Mouse (Mus musculus) hindbrain, embryonic 14.5 days (tissue): ENCODE measurements around the gene Syt2. TPM values are rescaled to one million over a fixed set of nuclear protein-coding genes. Genes with fewer than 3 reads are reported as not detected.

Source experiments
- ATAC-seq: fragments of 200-750 bp; cut with Nextera tagmentation; 2 replicates; pipeline ENCODE4 v1.8.0; 2017; ENCODE audit warnings: moderate number of reproducible peaks, mild to moderate bottlenecking, moderate TSS enrichment, moderate library complexity; ENCODE audit not compliant: low FRiP score
- DNase-seq: peaks from one replicate; pipeline ENCODE4 v3.0.0-alpha.2; 2015; ENCODE audit warnings: low spot score
- H3K27ac ChIP-seq: fragments of 300-500 bp; sonication (generic); 2 replicates; pipeline ENCODE4 v1.5.1; 2014; ENCODE audit warnings: mild to moderate bottlenecking, moderate library complexity
- H3K27me3 ChIP-seq: fragments of 300-500 bp; sonication (generic); 2 replicates; pipeline ENCODE4 v1.6.1; 2014; ENCODE audit warnings: mild to moderate bottlenecking, low read length, mixed read lengths; ENCODE audit not compliant: control insufficient read depth, insufficient read depth
- H3K36me3 ChIP-seq: fragments of 300-500 bp; sonication (generic); replicated peaks from 2 replicates; pipeline ENCODE4 v1.6.1; 2014; ENCODE audit not compliant: control insufficient read depth, insufficient read depth
- H3K4me1 ChIP-seq: fragments of 300-500 bp; sonication (generic); replicated peaks from 2 replicates; pipeline ENCODE4 v1.6.1; 2014; ENCODE audit warnings: antibody characterized with exemption, low read length, mixed read lengths; ENCODE audit not compliant: control insufficient read depth, insufficient read depth
- H3K4me2 ChIP-seq: fragments of 300-500 bp; sonication (generic); replicated peaks from 2 replicates; pipeline ENCODE4 v1.6.1; 2014; ENCODE audit warnings: mild to moderate bottlenecking, moderate library complexity
- H3K4me3 ChIP-seq: fragments of 300-500 bp; sonication (generic); replicated peaks from 2 replicates; pipeline ENCODE4 v1.5.1; 2014; ENCODE audit warnings: mild to moderate bottlenecking, low read length
- H3K9ac ChIP-seq: fragments of 300-500 bp; sonication (generic); 2 replicates; pipeline ENCODE4 v1.6.1; 2014
- H3K9me3 ChIP-seq: fragments of 300-500 bp; sonication (generic); 2 replicates; pipeline ENCODE4 v1.6.1; 2016; ENCODE audit warnings: low read length; ENCODE audit not compliant: control insufficient read depth
- WGBS: fragments of 180-500 bp; shearing (Covaris S2); extraction: QIAGEN DNeasy Blood & Tissue Kit; methylation state at CpG from one replicate; pipeline ENCODE4 v1.1.7; 2014; 5-methylcytosine and 5-hydroxymethylcytosine counted together
- polyA plus RNA-seq: library from polyadenylated mRNA; unstranded; fragments of >200 nt; fragmentation: Nextera tagmentation; extraction: Ambion mirVana; gene quantifications from 2 replicates; pipeline ENCODE4 v1.2.1, GENCODE M21; 2014

Gene Syt2
- polyA plus RNA-seq, 1 experiment from 2014 or later: 10.1 TPM

- Histone ChIP-seq H3K4me2 (no peak overlapping the region), H3K27me3 (peaks cover 14% of the 10 kb centered on the region), H3K27ac (no peak overlapping the region), H3K36me3 (no peaks in the 10 kb centered on the region), H3K4me3 (no peak overlapping the region), H3K4me1 (peaks cover 20% of the 10 kb centered on the region; the same call in 1 of the 2 replicates), H3K9me3 (no peaks in the 10 kb centered on the region), H3K9ac (no peak overlapping the region)
- DNase-seq (no peak), ATAC-seq (no peak)
- WGBS: 88% methylated on average over 3 of the region's 3 CpGs
Measured at GRCm38 (mm10) chr1:134707516-134707915, 61.0 kb downstream of the Syt2 start.

DNA sequence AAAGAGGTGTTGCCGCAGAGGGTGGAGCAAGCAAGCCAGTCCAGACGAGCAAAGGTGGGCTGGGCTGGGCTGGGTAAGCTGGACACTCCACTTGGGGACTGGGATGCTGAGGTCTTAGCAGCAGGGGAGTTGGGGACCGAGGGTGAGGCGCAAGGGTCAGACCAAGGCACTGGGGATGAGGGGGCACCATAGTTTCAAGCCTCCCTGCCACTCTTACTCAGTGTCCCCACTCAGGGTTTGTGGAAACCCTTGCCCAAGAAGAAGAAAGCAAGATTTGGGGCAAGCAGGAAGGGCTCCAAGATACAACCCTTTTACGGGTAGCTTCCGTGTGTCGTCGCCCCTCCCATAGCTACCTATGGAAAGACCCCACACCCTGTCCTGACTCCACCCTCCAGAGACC, 61.8 kb downstream of the Syt2 start:
- Histone ChIP-seq H3K4me1 (peaks cover 21% of the 10 kb centered on the region; the same call in 1 of the 2 replicates), H3K27me3 (peaks cover 14% of the 10 kb centered on the region), H3K4me3 (peak overlapping the region; percentile 49), H3K9ac (peak overlapping the region; percentile 57), H3K4me2 (peak overlapping the region; percentile 92), H3K36me3 (no peaks in the 10 kb centered on the region), H3K27ac (no peak overlapping the region), H3K9me3 (no peaks in the 10 kb centered on the region)
- 0 out of 2 replicates have a peak, but pooled peaks have one; percentile 1 for ATAC-seq
- WGBS: 13% methylated on average over 8 of the region's 8 CpGs
- no peak for DNase-seq

- Histone ChIP-seq H3K36me3 (no peaks in the 10 kb centered on the region), H3K9me3 (no peaks in the 10 kb centered on the region), H3K9ac (peak overlapping the region; percentile 57), H3K27me3 (peaks cover 14% of the 10 kb centered on the region), H3K4me3 (peak overlapping the region; percentile 49), H3K4me1 (peaks cover 28% of the 10 kb centered on the region; the same call in 1 of the 2 replicates), H3K4me2 (peak overlapping the region; percentile 92), H3K27ac (no peak overlapping the region)
- ATAC-seq (peak; percentile 24; the same call in 1 of the 2 replicates), DNase-seq (peak; percentile 70)
- WGBS: under 1% methylated on average over 45 of the region's 46 CpGs
Measured at GRCm38 (mm10) chr1:134708801-134709385, 62.4 kb downstream of the Syt2 start.

DNA sequence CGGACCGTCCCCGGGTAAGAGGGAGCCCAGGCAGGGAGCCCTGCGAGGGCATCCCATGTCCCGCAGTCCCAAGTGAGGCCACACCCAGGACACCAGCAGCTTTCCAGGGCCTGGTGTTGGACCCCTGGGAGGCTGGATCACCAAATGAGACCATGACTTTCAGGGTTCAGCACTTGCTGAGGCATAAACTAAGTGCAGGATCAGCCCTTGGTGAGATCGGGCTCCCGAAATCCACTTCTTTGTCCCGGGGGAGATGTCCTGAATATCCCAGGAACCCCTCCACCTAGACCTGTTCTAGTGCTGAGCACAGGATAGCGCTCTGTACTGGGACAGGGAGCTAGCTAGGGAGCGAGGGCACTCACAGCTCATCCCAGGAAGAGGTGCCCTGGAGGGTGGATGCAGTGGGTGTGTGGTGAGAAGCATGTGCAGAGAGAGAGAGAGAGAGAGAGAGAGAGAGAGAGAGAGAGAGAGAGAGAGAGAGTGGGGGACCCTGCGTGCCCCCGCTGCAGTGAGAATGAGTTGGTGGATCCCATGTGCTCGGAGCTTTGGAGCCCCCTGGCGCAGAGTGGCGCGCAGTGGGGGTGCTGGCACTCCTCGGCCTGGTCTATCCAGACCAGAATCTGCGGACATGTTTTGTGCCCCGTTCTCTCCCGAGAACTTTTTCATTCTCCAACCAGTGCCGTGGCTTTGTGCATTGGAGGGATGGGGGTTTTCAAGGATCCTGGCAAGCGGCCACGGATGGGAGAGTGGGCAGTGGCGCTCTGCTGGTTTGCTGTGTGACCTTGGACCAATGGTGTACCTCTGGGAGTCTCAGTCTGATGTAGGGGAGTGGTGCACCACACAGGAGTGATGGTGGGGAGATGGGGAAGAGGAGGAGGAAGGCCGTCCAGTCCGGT, 63.2 kb downstream of the Syt2 start:
- peak overlapping the region; percentile 57 for H3K9ac ChIP-seq
- H3K27me3 ChIP-seq: peaks cover 14% of the 10 kb centered on the region
- H3K4me3 ChIP-seq: peak overlapping the region; percentile 49
- no peaks in the 10 kb centered on the region for H3K36me3 ChIP-seq
- H3K4me1 ChIP-seq: peaks cover 35% of the 10 kb centered on the region; the same call in 1 of the 2 replicates
- WGBS: 6% methylated on average over 26 of the region's 26 CpGs
- DNase-seq (no peak), ATAC-seq (0 out of 2 replicates have a peak, but pooled peaks have one; percentile 3)
- no peak overlapping the region for H3K27ac ChIP-seq
- H3K9me3 ChIP-seq: no peaks in the 10 kb centered on the region
- peak overlapping the region; percentile 92 for H3K4me2 ChIP-seq

DNA sequence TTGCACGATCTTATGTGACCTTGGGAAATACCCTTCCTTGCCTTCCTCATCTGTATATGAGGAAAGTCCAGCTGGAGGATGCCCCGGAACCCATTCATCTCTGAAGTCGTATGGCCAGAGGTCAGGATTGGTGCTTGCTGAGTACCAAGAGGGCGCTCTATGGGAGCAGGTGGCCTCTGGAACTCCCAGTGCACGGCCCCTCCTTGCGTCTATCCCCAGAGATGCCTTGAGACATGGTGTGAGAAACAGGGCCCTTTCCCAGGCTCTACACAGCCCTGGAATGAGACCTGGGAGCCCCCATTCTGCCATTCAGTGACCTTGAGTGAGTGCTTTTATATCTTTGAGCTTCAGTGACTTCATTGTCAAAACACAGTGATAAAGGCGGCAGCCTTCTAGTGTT, 64.6 kb downstream of the Syt2 start:
- Histone ChIP-seq H3K27me3 (peaks cover 14% of the 10 kb centered on the region), H3K27ac (no peak overlapping the region), H3K9me3 (no peaks in the 10 kb centered on the region), H3K4me2 (no peak overlapping the region), H3K9ac (no peak overlapping the region), H3K4me3 (no peak overlapping the region), H3K36me3 (no peaks in the 10 kb centered on the region), H3K4me1 (peaks cover 35% of the 10 kb centered on the region; the same call in 1 of the 2 replicates)
- no peak for ATAC-seq
- WGBS: 21% methylated on average over 7 of the region's 7 CpGs
- DNase-seq: no peak

DNA sequence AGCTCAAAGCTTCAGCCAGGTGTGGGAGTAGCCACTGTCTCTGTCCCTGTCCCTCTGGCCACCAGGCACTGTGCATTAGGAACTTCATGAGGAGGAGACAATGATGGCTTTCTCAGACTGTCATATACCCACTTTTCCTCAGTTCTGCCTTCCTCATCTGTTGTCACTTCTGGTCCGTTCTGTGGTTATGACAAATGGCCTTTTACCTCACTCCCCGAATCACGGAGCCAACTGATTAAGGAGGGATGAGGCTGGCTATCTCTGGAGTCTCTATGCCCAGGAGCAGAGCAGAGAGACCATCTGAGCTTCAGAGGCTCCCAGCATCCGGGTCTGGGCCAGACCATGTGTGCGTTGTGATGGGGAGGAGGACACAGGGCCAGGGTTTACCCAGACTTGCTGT, 65.2 kb downstream of the Syt2 start:
- H3K4me2 ChIP-seq: no peak overlapping the region
- no peak overlapping the region for H3K27ac ChIP-seq
- no peaks in the 10 kb centered on the region for H3K36me3 ChIP-seq
- H3K4me3 ChIP-seq: no peak overlapping the region
- ATAC-seq (no peak), DNase-seq (no peak)
- H3K27me3 ChIP-seq: peaks cover 14% of the 10 kb centered on the region
- WGBS: 42% methylated on average over 5 of the region's 5 CpGs
- H3K9me3 ChIP-seq: no peaks in the 10 kb centered on the region
- peaks cover 35% of the 10 kb centered on the region; the same call in 1 of the 2 replicates for H3K4me1 ChIP-seq
- no peak overlapping the region for H3K9ac ChIP-seq

GRCm38 (mm10) chr1:134712781-134713299, 66.4 kb downstream of the Syt2 start:
- WGBS: 66% methylated on average over 9 of the region's 9 CpGs
- DNase-seq (no peak), ATAC-seq (no peak)
- peaks cover 9% of the 10 kb centered on the region for H3K27me3 ChIP-seq
- H3K4me2 ChIP-seq: no peak overlapping the region
- no peak overlapping the region for H3K4me3 ChIP-seq
- no peak overlapping the region for H3K9ac ChIP-seq
- no peaks in the 10 kb centered on the region for H3K36me3 ChIP-seq
- H3K9me3 ChIP-seq: no peaks in the 10 kb centered on the region
- H3K4me1 ChIP-seq: peaks cover 35% of the 10 kb centered on the region; the same call in 1 of the 2 replicates
- no peak overlapping the region for H3K27ac ChIP-seq

- Histone ChIP-seq H3K27ac (no peak overlapping the region), H3K4me3 (no peak overlapping the region), H3K4me1 (peaks cover 32% of the 10 kb centered on the region; the same call in 1 of the 2 replicates), H3K4me2 (no peak overlapping the region), H3K9ac (no peak overlapping the region), H3K27me3 (peaks cover 9% of the 10 kb centered on the region), H3K36me3 (no peaks in the 10 kb centered on the region), H3K9me3 (no peaks in the 10 kb centered on the region)
- DNase-seq: no peak
- WGBS: 5% methylated on average over 11 of the region's 11 CpGs
- ATAC-seq: peak; percentile 55; the same call in 1 of the 2 replicates
Measured at GRCm38 (mm10) chr1:134713421-134713969, 67.0 kb downstream of the Syt2 start.

DNA sequence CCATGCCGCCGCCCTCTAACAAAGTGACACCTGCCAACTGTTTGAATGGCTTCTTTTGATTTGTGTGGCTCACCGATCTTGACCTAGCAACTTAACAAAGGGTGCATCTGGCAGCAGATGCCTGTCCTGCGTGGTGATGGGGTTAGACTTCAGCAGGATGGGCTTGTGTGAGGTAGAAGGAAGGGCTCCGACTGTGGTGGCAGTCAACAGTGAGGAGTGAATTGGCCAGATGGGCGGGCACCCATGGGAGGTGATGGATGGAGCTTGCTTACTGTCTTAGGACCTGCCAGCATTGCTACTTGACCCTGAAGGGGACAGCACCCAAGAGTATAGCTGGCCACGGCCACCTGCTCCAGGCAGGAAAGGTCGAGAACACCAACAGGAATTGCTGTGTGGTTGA, 67.7 kb downstream of the Syt2 start:
- H3K36me3 ChIP-seq: no peaks in the 10 kb centered on the region
- H3K4me2 ChIP-seq: no peak overlapping the region
- no peak overlapping the region for H3K4me3 ChIP-seq
- no peak overlapping the region for H3K9ac ChIP-seq
- DNase-seq (no peak), ATAC-seq (no peak)
- 37% methylated on average over 8 of the region's 8 CpGs for WGBS
- no peak overlapping the region for H3K27ac ChIP-seq
- H3K9me3 ChIP-seq: no peaks in the 10 kb centered on the region
- H3K27me3 ChIP-seq: peaks cover 9% of the 10 kb centered on the region
- peaks cover 29% of the 10 kb centered on the region; the same call in 1 of the 2 replicates for H3K4me1 ChIP-seq
